Mouse (Mus musculus) adrenal gland (tissue): ENCODE measurements around the gene D5Ertd579e.

Experiments
- intact Hi-C: fragments of 180-260 bp; cut with DNase I; formaldehyde crosslinking; loops from one replicate; pipeline ENCODE4 v1.15.1; 2025
- long read RNA-seq, 2 experiments: library from polyadenylated mRNA; unstranded; transcript quantifications; one replicate each; pipeline ENCODE4 v2.0.0; 2020; ENCODE audit warnings: borderline replicate concordance in 1 of 2; ENCODE audit not compliant: insufficient replicate concordance in 1 of 2

Gene D5Ertd579e
- long read RNA-seq, experiment 1, partial matches to known transcripts: 1 of 10 reads
- long read RNA-seq, experiment 1, other reads (novel, unspliced or antisense): 7 of 10 reads
- long read RNA-seq, experiment 2, full-length matches to known transcripts: 2 of 17 reads
- long read RNA-seq, experiment 2, partial matches to known transcripts: 10 of 17 reads
- long read RNA-seq, experiment 2, other reads (novel, unspliced or antisense): 5 of 17 reads

DNA sequence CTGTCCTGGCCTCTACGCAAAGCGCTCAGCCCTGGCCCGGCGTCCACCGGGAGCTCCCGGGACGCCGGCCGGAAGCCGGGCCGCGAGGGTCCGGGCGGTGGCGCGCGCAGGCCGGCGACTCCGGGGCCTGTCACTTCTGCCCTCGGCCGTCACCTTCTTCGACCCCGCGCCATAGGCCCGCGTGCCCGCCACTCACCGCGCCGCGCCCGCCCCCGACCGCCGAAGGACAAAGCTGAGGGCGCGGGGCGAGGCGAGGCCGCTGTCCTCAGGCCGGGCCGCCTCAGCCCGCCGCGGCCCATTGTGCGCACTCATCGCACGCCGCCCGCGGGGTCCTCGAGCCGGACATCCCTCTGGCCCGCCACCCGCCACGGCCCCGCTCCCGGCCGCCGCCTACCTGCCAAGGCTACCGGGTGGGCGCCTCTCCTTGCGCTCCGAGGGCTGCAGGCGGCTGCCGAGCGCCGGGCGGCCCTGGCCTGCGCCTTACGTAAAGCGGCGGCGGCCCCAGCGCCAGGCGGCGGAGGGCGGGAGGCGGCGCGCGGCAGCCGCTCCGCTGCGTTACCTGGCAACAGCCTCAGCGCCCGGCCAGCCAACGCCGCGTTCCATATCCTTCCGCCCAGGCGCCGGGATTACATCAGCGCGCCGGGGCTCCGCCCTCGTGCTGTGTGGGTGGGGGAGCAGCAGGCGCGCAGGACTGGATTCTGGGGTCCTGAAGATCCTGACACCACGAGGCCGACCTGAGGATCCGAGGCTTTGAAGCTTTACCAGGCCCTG lies at the start of gene D5Ertd579e:
Gene D5Ertd579e (minus strand): TSS at position 564 of the 771 bp plus-strand sequence.
- intact Hi-C loops: loop anchor here (2.0 to 5.0 kb wide), 2 partner anchors 17 to 47 kb away; no protein-coding TSS in a partner anchor

DNA sequence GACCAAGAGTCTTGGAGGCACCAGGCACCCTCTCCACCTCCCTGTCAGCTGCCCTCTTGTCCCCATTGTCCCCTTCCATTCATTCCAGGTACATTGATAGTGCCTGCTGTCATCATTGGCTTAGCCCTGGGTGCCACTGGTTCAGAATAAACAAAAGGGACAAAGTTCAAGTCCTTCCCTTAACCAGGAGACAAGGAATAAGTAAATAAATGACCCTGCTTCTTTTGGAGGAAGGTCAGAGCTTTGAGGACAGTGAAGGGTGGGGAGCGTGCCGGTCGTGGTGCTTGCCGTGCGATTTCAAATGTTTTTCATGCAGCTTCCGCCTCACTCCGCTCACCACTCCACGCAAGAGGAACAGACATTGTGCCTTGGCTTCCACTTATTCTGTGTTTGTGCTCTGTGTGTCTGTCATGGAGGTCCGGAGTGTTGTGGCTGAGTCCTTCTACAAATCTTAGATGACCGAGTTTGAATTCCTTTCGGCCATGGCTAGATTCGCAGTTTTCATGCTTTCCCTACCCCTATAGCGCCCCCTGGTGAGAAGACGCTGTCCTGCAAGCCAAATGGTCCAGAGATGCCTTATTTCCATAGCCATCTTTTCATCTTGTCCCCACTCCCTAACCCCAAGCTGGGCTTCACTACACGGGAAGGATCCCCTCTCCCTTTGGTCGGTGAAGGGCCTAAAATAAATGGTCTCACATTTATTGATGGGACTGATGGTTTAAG lies 46.5 kb upstream of the D5Ertd579e start:
- intact Hi-C loops: loop anchor here (1.0 to 10.0 kb wide), 5 partner anchors 45 to 280 kb away; partner anchors contain the start of genes D5Ertd579e and Grpel1

DNA sequence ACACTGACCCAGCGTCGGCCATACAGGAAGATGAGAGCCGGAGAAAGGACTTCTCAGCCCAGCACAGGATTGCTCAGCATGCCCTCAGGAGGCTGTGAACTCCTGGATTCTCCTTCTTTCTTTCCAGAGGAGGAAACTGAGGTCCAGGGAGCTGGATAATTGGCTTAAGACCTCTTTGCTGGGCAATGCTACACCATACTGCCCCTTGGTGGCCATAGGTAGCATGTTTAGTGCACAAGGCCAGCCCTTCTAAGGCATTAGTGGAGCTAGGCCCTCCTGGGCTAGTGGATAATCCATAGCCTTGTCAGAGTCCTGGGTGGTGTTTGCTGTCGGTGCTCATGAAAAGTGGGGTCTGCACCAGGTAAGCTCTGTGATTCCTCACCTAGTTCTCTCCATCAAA lies 44.0 kb upstream of the D5Ertd579e start:
- intact Hi-C loops: loop anchor here (5.0 to 10.0 kb wide), 4 partner anchors 43 to 278 kb away; partner anchors contain the start of genes D5Ertd579e and Grpel1

DNA sequence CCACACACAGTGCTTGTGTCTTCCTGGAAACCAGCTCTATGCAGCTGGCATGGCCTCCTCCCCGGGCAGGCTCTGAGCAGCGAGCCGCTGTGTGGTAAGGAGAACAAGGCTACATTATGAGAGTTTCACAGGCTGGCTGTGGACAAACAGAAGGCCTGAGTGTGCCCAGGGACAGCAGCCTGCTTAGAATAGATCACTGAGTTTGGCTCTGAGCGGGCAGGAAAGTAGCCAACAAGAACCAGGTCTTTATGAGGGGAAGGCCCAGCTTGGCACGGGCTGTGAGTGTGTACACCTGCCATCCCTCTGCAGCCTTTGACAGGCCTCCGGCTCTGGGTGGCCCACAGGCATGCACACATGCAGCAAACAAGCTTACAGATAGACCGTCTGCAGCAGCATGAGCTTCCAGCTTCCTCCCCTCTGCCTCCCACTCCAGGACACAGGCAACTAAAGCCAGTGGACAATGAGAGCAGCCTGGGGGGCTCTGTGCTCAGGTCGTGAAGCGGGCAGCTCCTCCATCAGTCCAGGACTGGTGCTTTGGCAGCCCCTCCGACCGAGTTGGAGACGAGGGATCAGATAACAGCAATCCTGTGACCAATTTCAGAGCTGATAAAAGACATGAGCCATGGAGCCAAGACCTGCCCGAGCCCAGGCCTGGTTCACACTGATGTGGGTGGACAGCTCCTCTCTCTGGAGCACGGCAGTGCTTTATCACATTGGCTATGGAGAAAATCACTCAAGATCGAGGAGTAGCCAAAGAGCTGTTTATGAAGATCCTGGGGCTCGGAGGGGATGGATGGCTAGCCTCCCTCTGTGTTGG lies 43.2 kb upstream of the D5Ertd579e start:
- intact Hi-C loops: no loop called here

DNA sequence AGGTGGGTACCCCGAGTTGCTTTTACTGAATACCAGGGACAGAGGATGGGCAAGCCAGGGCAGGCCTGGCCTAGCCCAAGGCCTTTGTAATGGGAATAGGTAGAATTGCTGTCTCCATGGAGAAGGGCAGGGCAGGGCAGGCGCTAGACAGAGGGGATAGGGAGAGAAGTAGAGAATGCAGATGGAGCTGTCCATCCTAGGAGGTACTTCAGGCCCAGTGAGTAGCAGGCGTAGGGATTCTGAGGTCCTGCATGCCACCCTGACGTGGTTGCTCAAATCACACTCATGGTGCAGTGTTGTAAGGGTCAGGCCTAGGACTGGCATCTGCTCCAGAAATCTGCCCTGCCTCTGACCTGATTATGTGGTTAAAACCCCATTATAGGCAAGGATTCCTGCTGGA lies 41.9 kb upstream of the D5Ertd579e start:
- intact Hi-C loops: no loop called here

DNA sequence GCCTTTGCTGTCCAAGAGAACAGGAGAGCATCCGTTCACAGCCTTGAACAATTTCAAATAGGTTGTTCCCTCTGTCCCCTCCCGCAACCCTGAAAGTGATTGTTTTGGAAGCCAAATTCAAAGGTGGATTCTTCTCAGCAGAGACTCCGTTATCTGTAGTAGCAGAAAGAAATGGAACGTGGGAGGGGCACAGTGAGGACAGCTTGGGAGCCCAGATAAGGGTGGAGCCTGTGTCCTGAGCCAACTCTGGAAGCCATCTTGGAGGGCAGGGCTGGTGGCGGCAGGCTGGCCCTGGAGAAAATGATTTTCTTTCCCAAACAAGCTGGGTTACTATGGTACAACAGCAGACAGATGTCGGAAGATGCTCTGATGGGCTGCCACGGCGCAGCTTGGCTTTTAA lies 40.2 kb upstream of the D5Ertd579e start:
- intact Hi-C loops: no loop called here

DNA sequence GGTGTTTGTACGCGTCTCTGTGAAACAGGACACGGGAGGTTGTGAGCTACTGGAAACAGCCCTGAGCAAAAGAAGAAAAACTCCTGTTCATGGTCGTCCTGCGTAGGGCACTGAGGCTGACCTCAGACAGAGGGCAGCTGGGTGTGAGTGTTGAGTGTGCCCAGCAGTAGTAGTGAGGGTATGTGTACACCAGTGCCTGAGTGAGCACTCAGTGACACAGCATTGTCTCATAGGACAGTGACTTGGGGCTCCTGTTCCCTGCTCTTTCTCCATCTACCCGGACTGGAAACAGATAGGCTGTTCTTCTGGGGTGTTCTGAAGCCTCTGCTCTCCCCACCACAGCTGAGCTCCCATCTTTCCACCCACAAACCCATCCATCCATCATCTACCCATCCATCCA lies 39.3 kb upstream of the D5Ertd579e start:
- intact Hi-C loops: no loop called here

DNA sequence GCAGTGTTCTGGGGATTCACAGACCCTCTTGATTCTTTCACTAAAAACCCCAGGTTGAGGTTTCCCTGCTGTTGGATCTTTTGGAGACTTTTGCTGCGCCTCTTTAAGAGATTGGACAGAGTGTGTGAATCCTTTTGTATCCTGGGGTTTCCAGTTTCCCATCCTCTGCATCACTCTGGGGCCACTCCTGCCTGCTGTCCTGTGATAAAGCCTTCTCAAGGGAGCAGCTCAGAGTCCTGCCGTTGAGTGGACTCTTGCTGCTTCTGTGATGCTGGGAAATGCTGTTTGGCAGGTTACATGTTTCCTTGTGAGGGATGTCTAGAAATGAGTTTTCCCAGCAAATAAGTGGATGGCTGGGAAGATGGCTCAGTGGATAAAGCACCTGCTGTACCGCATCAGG lies 37.6 kb upstream of the D5Ertd579e start:
- intact Hi-C loops: no loop called here

DNA sequence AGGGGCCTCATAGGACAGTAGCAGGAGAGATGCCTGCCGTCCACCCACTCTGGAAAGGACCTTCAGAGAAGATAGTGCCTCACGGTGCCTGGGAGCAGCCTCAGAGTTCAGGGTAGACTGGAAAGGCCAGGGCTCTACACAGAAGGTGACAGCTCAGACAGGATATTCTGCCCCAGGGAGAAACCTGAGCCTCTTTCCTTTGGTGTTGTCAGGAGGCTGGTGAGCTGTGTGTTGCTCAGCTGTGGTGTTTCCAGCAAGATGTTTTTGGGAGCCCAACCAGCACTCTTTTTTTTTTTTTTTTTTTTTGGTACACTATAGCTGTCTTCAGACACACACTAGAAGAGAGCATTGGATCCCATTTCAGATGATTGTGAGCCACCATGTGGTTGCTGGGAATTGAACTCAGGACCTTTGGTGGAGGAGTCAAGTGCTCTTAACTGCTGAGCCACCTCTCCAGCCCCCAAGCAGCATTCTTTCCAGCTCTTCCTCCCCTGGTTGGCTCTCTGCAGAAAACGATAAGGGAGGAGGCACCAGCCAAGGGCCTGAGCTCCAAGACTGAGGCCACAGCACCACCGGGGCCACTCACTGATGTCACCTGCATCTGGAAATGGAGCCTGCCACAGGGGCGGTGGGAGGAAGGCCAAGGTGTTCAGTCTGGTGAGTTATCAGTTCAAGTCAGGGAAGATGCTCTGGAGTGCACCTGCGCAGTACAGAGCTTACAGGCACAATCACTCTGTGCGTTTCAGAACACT lies 36.3 kb upstream of the D5Ertd579e start:
- intact Hi-C loops: no loop called here

DNA sequence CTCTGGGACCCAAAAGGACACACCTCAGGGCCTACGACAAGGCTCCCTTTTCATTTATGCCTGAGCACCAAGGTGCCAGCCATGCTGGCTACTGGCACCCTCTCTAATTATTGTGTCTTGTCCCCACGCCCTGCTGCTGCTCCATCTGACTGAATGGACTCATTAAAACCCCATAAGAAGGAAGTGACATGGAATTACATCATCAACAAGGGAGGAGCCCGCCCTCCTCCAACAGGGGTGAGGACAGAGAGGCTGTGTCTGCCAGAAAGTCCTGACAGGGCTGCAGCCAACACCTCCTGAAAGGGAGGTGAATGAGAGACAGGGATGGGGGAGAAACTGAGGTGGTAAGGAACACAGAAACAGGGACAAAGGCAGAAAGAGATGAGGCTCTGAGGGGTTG lies 34.9 kb upstream of the D5Ertd579e start:
- intact Hi-C loops: no loop called here

DNA sequence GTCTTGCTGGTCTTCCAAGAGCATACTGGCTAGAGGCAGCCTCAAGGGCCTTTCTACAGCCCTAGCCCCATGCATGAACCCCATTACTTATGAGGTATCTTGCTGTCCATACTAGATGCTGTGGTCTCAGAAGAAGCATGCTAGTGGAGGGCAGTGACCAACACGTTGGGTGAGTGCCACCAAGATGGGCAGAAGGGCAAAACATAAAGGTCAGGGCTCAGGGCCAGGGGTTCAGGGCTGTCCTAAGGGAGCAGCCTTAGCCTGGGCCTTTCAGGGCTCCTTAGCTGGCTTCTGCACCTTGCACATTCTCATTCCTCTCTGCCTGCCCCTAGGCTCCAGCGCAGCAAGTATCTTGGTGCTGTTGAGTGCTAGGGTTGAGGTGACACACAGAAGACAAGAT lies 34.1 kb upstream of the D5Ertd579e start:
- intact Hi-C loops: no loop called here

DNA sequence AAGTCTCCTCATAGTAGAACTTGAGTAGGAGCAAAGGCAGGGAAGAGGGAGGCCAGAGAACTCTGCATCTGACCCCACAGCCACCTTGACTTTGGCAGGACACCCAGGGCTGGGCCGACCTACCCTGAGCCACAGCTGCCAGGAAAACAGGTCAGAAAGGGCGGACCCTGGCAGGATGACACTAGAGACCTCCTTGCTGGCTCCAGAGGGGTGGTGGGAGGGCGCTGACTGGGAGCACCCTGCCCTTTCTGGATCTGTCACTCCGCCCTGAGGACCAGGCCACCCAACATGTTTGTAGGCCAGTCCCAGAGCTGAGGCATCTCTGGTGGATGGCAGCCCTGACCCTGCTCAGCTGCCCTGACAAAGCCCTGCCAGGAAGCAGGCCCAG lies 33.3 kb upstream of the D5Ertd579e start:
- intact Hi-C loops: no loop called here

DNA sequence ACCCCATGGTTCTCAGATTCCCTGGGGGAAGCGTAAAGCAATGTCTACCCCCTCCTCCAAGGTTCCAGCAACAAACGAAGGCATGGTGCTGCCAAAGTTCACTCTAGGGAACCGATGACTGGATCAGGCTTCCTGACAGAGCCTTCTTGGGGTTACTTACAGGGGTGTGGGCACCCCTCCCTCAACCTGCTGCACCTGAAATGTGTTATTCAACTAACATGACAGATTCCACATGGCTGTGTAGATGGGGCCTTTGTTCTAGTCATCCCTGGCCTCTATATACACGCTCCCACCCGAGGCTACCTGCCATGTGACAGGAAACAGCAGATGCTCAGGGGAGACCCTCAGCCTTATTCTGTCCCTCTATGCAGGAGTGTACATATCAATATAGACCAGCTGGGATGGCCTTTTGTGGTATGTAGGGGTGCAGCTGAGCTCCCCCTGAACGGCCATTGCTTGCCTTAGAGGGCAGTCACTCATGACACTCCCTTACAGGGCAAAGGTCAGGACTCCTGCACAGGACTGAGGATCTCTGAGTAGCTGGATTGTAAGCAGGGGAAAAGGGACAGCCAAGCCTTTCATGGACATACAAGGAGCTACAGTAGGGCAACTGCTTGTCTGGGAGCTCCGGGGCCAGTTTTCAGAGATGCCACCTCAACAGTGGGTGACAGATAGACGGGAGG lies 32.7 kb upstream of the D5Ertd579e start:
- intact Hi-C loops: no loop called here

DNA sequence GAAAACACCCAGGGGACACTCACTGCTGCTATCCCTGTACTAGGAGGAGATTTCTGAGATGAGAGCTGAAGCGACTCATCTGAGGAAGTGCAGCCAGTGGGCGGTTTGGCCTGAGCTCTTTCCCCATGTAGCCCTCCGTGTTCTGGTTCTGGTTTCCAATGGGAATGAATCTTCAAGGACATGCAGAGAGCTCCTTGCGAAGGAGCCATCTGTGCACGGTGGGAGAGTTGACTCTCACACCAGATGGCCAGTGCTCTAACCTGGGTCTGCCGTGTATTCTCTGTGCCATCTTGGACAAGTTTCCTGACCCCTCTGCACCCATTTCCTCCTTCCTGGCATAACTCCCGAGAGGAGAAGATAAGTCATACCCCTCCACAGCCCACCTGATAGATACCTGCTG lies 32.0 kb upstream of the D5Ertd579e start:
- intact Hi-C loops: no loop called here

DNA sequence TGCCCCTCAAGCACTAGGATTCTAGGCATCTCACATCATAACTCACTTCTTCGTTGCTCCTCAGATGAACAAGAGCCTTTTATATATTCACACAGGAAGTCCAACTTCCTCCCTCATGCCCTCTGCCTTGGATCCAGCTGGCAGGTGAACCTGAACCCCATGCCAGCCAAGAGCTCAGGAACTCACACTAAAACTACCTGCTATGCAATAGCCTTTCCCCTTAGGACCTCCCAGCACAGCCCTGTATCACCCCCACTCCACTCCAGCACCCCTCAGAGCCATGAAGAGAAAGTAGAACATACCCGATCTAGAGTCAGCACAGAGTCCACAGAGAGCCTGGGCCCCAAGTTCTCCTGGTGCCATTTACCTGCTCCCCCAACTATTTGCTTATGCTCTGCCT lies 31.3 kb upstream of the D5Ertd579e start:
- intact Hi-C loops: no loop called here

DNA sequence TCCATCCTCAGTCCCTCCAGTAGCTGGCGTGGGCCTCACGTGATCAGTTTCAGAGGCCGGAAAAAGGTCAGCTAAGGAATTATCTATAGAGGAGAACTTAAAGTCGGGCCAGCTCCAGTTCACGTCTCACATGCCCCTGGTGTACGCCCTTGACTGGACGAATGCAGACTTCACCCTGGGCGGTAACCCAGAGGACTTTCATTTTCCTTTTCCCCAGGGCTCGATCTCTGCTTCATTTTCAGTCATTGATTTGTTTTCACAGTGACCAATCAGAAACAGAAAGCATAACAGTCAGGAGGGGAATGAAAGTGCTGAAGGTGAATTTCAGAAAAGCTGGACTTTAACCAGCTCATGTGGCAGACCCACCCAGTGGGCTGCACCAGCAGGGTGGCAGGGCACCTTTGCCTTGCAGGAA lies 30.6 kb upstream of the D5Ertd579e start:
- intact Hi-C loops: no loop called here

DNA sequence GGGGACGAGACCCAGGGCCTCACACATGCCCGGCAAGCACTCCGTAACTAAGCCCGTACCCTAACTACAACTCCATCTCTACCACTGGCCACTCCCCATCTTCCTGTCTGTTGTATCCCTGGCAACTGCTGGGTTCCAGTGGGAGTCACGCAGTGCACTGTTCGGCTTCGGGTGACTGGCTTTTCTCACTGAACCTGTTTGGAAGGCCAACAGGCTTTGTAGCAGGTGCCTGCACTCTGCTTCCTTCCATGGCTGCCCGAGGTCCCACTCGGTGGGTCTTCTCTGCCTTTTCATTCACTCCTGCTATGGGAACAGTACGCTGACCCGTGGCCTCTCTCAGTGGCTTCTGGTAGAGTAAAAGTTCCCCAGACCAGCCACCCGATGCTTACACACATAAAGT lies 30.0 kb upstream of the D5Ertd579e start:
- intact Hi-C loops: no loop called here

DNA sequence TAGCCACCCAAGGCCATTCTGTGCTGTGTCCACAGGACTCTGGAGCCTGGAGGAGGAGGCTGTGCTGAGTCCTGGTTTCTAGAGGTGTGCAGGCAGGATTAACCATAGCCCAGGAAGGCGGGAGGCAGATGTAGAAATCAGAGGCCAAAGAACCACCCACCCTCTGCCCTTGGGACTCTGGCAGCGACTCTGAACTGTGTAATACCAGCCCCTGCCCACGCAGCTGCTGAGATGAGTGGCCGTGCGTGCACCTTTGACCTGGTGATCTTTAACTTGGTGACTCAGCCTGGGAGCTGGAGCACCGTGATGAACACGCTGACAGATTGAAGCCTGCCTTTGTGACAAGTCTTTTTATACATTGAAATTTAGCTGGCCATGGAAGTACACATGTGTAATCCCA lies 28.4 kb upstream of the D5Ertd579e start:
- intact Hi-C loops: no loop called here

DNA sequence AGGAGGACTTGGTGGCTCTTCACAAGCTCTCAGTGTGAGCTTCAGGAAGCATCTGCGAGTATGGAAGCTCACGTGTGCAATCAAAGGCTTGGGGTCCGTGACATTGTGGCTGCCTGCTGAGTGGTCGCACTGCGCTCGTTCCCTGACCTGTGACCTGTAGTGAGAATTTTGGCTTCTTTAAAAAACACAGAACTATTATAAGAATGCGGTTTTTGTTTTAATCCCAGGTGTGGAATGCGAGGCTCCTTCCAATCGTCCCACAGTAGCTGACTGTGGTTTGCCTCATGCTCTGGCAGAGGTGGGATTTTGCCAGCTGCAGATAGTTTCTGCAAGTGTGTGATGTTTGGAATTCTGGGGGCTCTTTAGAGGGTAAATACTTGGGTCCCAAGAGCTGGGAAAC lies 27.5 kb upstream of the D5Ertd579e start:
- intact Hi-C loops: no loop called here

DNA sequence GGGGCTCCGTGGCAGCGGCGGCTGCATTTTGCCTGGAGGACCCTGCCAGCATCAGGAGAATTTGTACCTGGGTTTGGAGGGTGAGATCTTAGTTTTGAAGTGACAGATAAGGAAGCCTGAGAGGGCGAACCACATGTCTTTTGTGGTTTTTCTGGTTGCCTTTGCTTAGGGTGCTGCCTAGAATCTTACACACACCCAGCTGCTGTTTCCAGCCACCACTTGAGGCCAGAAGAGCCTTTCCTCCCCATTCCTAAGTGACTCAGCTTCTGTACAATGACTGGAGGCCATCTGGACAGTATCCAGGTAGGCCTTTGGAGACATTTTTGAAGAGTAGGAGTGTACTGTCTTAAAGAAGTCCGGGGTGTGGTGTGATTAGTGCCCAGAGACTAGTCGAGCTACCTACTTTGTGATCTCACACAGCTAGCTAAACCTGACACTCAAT lies 26.6 kb upstream of the D5Ertd579e start:
- intact Hi-C loops: no loop called here
